Mouse (Mus musculus): ENCODE measurements around the gene Phlda2.

The Phlda2 gene

GRCm38 (mm10) chr7:143461920-143462319 lies 41.0 kb downstream of the Phlda2 start:
- DNase-seq (ENCODE audit: low spot score), result no peak

GRCm38 (mm10) chr7:143461294-143461870 lies 41.6 kb downstream of the Phlda2 start:
- DNase-seq (ENCODE audit: low spot score), result no peak

- DNase-seq (ENCODE audit: low spot score), result peak; percentile 84
Measured at GRCm38 (mm10) chr7:143460874-143461273, 42.1 kb downstream of the Phlda2 start, which contains the start of gene Cdkn1c. Cdkn1c (minus strand) TSS chr7:143461050.

GRCm38 (mm10) chr7:143460217-143460834 lies 42.6 kb downstream of the Phlda2 start:
- DNase-seq (ENCODE audit: low spot score), result no peak

- DNase-seq (ENCODE audit: low spot score), result no peak
Measured at GRCm38 (mm10) chr7:143459332-143460211, 43.4 kb downstream of the Phlda2 start.

- no peak for DNase-seq (ENCODE audit: low spot score)
Measured at GRCm38 (mm10) chr7:143458963-143459331, 44.0 kb downstream of the Phlda2 start.

All from T-cell, adult 2 months (primary cell).